Mouse (Mus musculus): Measurements from ENCODE around the gene Olfr1443.

- TF ChIP-seq CTCF (IDR thresholded peaks at IDR 0.05; ENCODE audit: borderline replicate concordance, control insufficient read depth, extremely low read depth, insufficient read depth, low read length, poor library complexity) (no peak), POLR2A (IDR thresholded peaks at IDR 0.05; ENCODE audit: control insufficient read depth, extremely low read depth, insufficient read depth, low read length, poor library complexity) (no peak)
Measured at GRCm38 (mm10) chr19:12720463-12720862, 42.6 kb downstream of the Olfr1443 start.
